Mouse (Mus musculus): ENCODE data around the gene Cyp46a1. TPM values are rescaled to one million over a fixed set of nuclear protein-coding genes. Genes with fewer than 3 reads are reported as not detected.

The Cyp46a1 gene
- polyA plus RNA-seq, 1 experiment from 2014 or later: 14.9 TPM

Other genes with a start within 250 kb of the Cyp46a1 start
- gene Setd3, start 155.1 kb upstream of the Cyp46a1 start, polyA plus RNA-seq (2015; fragmentation: Nextera tagmentation; extraction: Ambion mirVana): 107 and 109 TPM in 2 replicates
- 3.7 and 4.2 TPM in 2 replicates for gene Ccnk, start 154.8 kb upstream of the Cyp46a1 start, polyA plus RNA-seq (2015; fragmentation: Nextera tagmentation; extraction: Ambion mirVana)
- gene Ccdc85c, start 59.0 kb upstream of the Cyp46a1 start, polyA plus RNA-seq (2015; fragmentation: Nextera tagmentation; extraction: Ambion mirVana): 14.5 and 15.8 TPM in 2 replicates
- 1.6 TPM in 2 replicates for gene Hhipl1, start 28.1 kb upstream of the Cyp46a1 start, polyA plus RNA-seq (2015; fragmentation: Nextera tagmentation; extraction: Ambion mirVana)
- 91.4 and 94.3 TPM in 2 replicates for gene Eml1, start 36.6 kb downstream of the Cyp46a1 start, polyA plus RNA-seq (2015; fragmentation: Nextera tagmentation; extraction: Ambion mirVana)
- gene Evl, start 220.3 kb downstream of the Cyp46a1 start, polyA plus RNA-seq (2015; fragmentation: Nextera tagmentation; extraction: Ambion mirVana): 188 and 208 TPM in 2 replicates

Data from neural tube, embryonic 13.5 days (tissue).